Mouse (Mus musculus): Measurements from ENCODE around the gene Jkamp.
"Not testable (repeated sequence)": the region's sequence is repeated elsewhere in the genome, so short reads cannot be mapped to it uniquely, and the experiment has no call there.

Jkamp gene

DNA sequence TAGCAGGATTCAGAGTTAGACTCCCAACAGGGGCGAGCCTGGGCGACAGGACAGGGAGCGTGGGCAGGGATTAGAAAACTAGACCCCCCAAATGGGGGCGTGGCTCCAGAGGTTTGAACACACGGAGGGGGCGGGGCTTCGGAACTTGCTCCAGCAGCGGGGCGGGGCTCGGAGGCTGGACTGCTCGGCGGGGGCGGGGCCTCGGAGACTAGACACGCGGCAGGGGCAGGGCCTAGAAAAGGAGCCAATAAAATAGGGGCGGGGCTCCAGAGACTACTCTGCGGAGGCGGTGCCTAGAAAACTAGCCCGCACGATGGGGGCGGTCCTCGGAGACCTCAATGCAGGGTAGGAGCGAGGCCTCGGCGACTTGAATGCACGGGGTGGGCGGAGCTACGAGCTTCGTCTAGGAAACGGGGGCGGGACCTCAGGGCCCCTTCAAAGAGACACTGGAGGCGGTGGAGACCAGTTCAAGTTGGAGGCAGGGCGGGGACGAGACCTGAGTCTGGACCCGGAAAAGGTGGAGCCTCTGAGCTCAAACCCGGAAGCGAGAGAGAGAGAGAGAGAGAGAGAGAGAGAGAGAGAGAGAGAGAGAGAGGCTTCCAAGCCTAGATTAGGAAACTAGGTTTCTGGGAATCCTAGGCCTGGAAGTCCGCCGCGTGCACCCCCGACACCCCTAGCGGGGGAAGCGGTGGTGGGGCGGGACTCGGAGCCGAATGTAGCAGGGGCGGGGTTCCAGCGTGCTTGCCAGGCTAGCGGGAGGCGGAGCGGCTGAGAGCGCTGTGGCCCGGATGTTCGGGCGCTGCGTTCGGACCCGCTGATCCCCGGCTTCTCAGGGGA is at the start of gene Jkamp, which contains the start of gene L3hypdh:
Gene Jkamp, plus strand, starts transcription at position 261 of the 837 bp plus-strand sequence.
Gene L3hypdh, minus strand, starts transcription at position 111 of the 837 bp plus-strand sequence.
- peak; percentile 100 for DNase-seq (ENCODE audit: low spot score)

DNA sequence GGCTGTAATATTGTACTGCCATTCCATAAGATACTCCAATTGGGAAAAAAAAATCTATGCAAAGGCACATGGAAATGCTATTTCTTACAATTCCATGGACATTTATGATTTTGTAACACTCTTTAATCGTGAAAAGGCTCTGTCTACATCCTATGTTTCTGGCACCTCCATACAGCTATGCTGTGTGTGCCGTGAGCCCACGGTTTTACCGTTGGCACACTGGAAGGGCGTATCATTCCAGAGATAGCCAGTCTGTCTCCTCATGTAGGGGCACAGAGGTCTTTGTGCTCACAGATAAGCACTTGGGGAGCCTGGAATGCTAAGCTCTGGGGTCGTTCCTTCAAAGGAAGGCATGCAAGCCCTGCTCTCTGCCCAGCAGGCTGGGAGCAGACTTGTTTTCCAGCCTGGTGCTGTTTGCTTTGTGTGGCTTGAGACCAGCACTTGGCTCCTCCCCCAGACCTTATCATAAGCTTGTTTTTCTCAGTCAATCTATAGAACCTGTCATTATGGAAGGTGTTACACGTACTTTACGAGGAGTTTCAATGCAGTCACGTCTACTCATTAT is 49.2 kb upstream of the Jkamp start:
- DNase-seq (ENCODE audit: low spot score): no peak

DNA sequence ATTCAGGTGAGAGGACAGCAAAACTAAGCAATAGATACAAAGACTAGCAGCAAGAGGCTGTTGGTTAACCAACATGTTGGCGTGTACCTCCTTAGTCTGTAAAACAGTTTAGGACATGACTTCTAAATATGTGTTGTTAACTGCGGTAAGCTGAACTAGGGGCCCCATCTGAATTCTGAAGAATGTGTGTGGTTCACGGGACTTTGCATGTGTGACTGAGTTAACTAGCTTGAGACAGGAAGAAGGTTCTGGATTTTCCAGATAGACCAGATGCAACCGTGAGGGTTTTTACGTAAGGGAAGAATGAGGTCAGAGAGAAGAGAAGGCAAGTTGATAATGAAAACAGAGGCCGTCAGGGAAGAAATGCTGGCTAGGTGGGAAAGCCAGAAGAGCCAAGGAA is 48.3 kb upstream of the Jkamp start:
- DNase-seq (ENCODE audit: low spot score): no peak

DNA sequence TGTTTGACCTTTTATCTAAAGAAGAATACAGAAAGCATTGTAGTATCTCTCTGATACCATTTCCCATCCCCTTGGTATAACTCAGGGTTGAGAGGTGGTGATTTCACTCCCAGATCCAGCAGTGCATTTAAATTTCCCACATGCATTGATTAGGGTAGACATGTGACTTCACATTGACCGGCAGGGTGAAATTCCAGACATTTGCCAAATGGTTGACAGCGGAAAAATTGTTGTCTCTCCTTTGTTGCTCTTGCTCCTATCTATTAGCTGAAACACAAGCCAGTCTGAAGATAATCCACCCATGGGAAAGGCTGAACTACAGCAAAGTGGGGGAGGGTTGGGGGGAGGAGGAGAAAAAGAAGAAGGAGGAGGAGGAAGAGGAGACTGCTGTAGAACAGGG is 46.5 kb upstream of the Jkamp start:
- DNase-seq (ENCODE audit: low spot score): no peak

DNA sequence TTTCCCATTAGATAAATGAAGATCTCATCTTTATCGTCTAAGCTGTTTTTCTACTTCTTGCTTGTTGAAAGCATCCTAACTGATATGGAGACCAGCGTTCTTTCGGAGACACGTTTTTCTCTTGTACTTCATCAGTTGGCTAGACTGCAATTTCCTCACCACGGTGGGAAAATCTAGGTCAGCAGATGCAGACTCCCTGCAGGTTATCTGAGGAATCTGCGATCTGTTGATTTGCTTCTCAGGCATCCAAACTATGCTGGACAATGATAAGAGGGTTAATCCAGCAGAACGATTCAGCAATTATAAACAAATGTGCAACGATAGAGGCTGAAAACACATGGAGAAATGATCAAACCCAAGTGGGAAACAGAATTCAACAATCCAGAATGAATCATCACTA is 45.9 kb upstream of the Jkamp start:
- DNase-seq (ENCODE audit: low spot score): no peak

DNA sequence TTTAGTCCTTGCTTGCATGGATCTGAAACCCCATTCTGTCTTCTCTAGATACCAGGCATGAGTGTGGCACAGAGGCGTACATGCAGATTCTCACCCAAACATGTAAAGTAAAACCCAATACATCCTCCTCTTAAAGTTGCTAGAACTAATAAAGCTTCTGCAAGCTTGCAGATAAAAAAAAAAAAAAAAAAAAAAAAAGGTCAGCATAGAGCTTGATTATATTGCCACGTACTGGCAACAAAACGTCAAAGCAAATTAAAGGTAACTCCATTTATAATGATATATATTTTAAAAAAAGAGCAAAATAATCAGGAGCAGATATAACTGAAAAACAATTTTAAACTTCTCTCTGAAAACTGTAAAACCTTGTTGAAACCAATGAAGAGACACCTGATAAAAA is 44.2 kb upstream of the Jkamp start:
- DNase-seq (ENCODE audit: low spot score): no peak

DNA sequence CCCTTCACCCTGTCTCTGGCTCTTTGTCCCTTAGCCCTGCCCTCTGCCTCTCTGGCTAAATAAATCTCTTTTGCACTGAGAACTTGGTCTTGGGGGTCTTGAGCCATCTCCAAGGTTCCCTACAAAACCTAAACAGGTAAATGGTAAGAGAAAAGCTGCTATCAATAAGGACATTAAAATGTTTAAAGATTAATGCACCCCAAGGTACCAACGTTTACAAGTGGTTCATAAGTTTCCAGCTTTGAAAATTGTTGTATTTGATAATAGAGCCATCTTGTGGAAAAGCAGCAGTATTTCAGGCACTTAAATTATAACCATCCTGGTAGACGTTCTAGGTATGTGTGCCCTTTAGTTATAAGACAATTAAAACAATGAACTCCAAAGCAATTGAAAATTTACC is 37.9 kb upstream of the Jkamp start:
- no peak for DNase-seq (ENCODE audit: low spot score)

DNA sequence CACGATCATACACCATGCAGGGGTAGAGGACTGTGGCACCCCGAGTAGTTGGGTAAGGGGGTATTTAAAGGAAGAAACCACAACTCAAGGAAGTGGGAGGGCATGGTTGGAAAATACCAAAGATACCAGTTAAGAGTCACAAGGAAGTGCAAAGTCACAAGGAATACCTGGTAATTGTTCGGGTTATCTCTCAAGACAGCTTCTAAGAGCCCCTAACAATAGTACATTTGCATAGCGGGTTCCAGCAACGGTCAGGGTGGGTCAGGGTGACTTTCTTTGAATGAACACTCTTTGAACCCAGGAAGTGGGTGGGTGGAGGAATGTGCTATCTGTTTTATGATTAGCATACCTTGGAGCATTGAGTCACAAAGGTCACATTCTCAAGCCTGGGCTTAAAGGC is 35.2 kb upstream of the Jkamp start:
- not testable (repeated sequence) for DNase-seq (ENCODE audit: low spot score)

DNA sequence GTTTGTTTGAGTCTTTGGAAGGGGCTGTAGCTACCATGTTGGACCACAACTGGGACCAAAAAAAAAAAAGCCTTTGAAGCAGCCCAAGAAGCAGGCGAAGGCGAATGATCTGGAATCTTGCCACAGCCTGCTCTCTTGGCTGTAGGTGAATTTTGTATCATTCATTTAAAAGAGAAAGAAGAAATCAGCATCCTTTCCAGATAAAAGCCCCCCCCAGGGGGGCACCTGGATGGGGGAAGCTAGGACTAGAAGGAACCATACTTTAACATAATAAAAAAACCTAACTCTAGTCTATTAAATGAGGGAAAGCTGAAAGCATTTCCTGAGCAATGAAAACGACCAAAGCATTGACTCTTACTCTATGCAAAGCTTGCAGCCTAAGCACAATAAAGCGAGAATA is 34.6 kb upstream of the Jkamp start:
- DNase-seq (ENCODE audit: low spot score): no peak

DNA sequence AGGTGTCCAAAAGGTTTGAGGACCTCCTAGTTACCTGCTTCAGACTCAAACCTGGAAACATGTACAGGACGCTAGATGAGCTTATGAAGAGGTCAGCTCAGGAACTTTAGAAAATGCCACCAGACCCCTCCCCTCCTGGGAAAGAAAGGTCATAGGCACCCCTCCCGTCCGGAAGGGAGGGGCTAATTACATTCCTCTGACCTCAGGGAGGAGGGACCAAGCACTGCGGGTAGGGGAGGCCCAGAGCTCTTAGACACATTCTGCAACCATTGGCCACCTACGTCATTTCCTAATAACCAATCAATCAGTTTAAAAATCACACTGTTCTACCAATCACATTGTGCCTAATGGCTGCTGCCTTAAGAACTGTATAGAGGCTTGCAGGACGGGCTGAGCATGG is 32.8 kb upstream of the Jkamp start:
- no peak for DNase-seq (ENCODE audit: low spot score)

DNA sequence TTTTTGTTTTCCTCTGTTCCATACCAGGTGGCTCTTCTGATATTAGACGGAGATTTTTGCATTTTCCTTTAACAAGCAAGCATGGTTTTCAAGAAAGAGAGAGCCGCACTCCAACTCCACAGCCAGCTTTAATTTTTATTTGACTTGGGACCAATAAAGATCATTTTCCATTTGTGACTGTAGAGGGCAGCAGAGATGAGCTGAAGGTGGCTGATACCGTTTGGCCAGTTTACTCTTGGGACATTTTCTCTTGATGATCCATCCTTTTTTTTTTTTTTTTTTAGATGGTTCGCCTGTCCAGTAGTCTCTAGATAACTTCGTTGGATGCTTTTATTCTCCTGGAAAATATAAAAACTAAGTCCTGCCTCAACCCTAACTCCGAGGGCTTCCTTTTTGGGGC is 32.1 kb upstream of the Jkamp start:
- DNase-seq (ENCODE audit: low spot score): no peak

DNA sequence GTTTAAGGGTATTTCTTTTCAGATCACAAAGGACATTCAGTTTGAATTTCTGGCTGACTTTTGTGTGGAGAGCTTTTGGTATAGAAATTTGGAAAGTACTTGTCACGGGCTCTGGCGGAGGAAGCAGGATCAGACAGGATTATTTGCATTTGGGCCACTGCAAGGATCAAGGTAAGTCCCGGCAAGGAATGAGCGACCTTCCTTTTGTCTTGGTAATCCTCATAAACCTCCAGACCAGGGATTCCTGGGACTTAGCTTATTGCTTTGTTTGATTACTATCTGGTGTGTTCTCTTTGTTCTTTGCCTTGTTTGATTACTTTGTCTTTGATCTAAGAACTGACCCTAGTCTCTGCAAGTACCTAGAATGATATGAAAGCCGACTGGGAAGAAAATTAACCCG is 31.5 kb upstream of the Jkamp start:
- DNase-seq (ENCODE audit: low spot score): no peak

DNA sequence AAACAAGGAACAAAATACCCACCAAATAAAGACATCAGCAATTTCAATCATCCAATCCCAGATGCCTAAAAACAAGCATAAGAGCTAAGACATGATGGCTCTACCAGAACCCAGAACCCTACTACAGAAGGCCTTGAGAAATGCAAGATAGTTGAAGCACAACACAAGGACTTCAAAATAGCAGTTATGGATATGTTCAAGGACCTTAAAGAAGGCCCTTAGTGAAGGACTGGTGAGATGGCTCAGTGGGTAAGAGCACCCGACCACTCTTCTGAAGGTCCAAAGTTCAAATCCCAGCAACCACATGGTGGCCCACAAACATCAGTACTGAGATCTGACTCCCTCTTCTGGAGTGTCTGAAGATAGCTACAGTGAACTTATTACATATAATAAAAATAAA is 27.6 kb upstream of the Jkamp start:
- DNase-seq (ENCODE audit: low spot score): no peak

DNA sequence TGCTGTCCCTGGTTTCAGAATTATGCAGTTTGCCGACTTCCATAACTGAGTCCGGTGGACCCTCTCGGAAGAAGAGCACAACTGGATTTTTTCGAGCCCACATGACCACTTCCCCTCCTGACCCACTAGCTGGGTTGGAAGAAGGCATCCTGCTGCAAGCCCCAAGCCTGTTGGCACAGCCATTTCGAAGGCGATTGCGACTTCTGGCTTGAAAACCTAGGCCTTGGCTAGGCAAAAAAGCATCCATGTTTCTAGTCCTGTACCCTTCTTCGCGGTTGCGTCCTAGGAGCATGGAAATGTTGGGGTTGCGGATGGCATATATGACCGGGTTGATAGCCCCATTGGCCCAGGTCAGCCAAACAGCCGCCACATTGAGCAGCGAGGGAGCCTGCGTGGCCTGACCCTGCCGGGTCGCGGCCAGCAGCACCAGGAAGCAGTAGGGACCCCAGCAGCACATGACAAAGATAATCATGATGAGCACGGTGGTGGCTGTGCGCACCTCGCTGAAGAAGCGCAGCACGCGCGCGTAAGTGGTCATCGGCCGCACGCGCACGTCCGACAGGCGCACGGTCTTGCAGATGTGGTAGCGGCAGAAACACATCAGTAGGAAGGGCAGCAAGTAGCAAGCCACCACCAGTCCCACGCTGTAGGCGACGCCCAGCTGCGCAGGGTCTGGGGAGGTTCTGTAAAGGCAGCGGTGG is 15.6 kb upstream of the Jkamp start:
- DNase-seq (ENCODE audit: low spot score): no peak

DNA sequence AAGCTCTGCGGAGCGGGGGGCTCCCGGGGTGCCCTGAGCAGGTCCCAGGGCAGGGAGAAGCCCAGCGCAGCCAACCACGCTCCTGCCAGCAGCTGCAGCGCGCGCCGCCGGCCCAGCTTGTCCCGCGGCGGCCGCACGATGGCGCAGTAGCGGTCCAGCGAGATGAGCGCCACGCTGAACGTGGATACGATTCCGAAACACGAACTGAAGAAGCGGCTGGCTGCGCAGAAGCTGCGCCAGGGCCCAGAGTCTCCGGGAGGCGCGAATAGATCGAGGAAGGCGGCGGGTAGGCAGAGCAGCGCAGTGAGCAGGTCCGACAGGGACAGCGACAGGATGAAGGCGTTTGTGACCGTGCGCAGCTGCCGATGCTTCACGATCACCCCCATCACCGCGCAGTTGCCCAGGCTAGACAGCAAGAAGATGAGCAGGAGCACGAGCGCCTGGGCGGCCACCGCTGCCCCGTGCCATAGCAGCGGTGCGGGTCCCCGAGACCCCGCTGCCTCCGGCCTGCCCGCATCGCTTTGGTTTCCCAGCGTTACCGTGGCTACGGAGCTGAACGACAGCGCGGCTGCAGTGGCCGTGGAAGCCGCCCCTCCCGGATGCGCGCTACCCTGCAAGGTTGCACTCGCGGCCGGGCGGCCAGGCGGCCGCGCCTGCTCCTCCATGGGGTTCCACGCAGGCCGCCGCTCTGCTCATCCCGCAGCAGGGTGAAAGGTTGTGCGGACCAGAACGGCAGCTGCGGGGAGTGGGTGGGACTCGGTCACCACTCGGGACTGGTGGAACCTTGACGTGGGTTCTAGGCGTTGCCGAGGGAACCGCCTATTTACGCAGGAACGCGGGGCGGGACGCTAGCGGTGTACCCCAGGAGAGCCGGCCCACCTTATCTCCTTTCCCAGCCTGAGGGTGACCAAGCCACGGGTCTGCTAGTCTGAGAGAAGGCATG is 14.8 kb upstream of the Jkamp start, which contains the start of gene Gpr135:
Gene Gpr135, minus strand, starts transcription at position 799 of the 943 bp plus-strand sequence.
- DNase-seq (ENCODE audit: low spot score): peak; percentile 86

DNA sequence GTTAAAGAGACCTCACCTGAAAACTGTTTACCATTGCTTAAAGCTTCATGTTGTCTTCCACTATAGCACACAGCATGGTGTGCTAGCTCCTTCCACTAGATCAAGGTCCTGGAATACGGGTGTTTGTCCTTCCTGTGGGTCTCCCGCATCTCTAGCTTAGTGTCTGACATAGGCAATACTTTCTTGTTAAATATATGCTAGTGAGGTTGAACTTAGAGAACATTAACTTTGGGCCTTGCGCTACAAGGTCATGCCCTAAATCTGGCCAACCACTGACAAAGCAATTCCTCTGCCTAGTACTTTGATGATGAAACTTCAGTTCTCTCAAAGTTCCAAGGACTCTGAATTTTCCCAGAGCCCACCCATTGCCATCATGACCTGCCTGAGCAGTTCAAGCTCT is 7.1 kb upstream of the Jkamp start:
- DNase-seq (ENCODE audit: low spot score): no peak

DNA sequence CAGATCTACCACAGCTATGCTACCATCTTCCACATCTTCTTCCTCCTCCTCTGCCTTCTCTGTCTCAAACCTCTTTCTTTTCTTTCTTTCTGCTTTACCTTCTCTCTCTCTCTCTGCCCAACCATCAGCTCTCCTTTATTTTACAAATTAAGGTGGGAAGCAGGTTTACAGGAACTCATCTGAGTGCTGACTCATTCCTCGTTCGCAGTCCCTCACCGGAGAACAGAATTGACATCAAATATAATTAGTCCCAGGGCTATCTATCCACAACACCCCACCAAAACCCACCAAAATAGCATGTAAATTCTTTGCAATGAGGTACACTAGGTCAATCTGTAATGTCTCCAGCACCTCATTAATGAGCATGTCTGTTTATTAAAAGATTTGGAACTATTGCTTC is 3.4 kb upstream of the Jkamp start:
- DNase-seq (ENCODE audit: low spot score): no peak

DNA sequence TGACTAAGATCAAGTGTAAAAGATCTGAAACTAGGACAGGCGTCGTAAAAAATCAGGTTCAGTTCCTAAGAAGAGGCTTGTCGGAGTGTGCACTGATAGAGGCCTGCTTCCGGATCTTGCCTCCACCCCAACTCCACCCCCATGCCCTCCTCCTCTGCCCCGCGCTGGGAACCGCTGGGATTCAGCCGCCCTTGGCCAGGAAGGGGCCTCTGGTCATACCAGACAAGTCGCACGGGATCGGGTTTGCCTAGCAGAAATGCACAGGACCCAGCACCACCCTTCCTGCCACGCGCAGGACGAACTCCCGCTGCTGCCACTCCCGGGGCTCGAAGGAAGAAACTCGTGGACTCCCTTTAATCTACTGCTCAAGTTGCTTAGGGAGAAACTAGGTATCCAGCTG is 3.0 kb upstream of the Jkamp start:
- no peak for DNase-seq (ENCODE audit: low spot score)

DNA sequence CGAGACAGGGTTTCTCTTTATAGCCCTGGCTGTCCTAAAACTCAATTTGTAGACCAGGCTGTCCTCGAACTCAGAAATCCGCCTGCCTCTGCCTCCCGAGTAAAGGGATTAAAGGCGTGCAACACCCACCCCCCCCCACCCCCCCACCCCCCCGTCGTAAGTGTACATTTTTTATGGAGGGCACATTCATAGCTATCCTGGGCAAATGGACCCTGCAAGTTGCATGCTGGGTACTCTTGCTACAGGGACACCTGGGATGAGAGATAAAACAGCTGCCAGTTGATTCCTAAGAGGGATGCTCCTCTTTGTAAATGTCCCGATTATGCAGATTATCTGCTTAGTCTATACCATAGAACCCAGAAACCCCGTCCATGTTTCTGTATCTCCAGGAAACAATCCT is 2.1 kb upstream of the Jkamp start:
- no peak for DNase-seq (ENCODE audit: low spot score)

DNA sequence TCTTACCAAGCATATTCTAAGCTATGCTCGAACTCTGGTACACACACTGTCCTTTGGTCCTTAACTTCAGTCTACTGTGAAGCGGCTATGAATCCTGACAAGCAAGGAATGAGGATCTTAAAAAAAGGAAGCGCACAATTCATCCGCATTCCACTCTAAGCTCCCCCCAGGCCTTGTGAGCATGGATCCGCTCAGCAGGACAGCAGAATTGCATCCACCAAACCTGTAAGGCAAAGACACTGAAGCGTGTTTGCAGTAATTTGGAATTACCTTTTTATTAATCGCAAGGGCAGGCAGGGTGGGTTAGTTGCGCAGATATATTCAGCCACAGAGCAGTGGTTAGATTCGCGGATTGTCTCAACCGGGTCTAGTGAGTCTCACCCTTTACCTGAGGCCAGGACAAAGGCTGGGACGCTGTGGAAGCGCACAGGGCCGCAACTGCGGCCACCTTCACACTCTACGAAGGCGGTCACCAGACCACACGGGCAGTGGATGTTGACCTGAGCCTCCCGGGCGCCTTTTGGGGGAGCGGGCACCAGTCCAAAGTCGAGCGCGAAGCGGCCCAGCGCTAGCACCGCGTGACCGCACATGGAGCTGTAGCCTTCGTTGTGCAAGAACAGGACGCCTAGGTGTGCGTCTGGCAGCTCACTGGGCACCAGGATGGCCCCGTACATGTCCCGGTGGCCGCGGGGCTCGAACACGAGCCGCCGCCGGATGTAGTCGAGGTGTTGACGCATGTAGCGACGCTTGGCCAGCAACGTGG is 947 bp upstream of the Jkamp start:
- peak; percentile 78 for DNase-seq (ENCODE audit: low spot score)

DNA sequence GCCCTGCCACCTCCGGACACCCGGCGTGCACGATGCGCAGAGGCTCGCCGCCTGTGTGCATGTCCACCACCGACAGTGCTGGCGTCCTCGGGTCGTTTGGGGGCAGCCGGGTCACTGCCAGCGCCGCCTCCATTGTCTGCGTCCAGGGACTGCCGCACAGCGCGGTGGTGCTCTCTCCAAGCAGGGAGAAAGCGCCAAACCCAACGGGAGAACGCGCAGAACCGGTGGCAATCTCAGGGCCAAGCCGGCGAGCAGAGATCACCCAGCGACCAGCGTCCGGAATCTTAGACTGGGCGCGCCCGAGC is 413 bp upstream of the Jkamp start:
- no peak for DNase-seq (ENCODE audit: low spot score)
